Mouse (Mus musculus): ENCODE measurements around the gene Pgm1.

The Pgm1 gene

DNA sequence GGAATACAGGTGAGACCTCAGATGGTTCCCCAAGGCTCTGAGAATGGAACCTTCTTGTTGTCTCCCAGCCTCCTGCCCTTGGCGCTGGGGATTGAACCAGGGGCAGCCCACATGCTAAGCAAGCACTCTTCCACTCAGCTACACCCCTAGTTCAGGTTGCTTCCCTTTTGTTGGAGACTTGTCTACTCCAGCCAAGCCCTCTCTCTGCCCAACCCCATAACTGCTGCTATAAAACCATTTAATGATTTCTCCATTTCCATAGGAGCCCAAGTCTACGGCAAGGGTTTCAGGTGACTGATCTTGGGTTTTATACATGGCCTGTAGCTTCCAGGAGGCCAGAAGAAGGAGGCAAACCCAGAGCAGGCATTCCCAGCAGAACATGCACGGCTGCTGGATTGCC lies 98.6 kb downstream of the Pgm1 start:
- no peak for DNase-seq

DNA sequence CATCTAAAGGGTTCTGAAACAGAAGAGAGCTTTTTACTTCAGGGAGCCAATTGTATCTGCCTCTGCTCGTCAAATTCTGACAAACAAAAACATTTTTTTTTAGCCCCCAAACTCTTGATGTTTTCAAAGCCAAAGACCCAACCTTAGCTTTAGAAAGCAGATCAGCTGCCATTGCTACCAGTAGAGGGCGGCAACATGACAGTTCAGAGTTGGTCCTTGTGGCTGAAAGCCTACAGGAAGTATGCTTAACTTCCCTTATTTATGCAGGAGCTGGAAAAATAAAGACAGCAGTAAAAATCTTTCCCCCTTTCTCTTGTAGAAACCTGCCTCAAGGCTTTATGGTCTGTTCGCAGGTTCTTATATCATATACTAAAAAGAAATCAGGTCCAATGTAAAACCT lies 99.4 kb downstream of the Pgm1 start:
- DNase-seq = peak; percentile 77

DNA sequence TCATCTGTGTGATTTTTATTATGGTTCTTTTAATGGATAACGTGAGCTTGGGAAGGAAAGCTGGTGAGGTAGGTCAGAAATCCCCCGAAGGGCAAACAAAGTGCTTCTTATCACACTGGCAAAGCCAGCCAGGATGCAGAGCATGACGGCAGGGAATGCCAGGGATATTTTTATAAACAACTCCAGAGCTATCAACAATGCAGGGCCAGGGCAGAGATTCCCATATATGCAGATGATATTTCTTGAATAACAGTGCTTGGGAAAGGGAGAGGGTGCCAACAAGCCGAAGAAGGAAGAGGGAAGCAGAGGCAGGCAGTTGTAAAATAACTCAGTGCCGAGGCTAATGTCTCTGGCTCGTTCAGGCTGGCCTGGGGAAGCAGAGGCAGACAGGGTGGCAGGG lies 102.1 kb downstream of the Pgm1 start:
- DNase-seq = no peak

DNA sequence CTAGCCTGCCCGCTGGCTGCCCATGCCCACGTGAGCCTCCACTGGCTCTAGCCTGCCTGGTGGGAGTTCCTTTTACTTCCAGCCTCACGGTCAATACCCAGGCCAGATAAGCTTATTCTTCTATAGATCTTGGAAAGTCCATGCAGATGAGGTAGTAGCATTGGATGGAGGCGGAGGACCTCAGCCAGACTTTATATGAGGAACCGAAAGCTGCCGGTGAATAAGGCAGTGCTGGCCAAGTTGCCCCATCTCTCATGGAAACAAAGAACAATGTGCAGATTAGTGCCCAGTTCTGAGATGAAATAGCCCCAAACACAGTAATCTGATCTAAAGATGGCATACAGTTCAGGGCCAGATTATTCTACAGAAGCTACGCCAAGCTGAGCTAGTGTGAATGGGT lies 103.4 kb downstream of the Pgm1 start:
- DNase-seq = no peak

DNA sequence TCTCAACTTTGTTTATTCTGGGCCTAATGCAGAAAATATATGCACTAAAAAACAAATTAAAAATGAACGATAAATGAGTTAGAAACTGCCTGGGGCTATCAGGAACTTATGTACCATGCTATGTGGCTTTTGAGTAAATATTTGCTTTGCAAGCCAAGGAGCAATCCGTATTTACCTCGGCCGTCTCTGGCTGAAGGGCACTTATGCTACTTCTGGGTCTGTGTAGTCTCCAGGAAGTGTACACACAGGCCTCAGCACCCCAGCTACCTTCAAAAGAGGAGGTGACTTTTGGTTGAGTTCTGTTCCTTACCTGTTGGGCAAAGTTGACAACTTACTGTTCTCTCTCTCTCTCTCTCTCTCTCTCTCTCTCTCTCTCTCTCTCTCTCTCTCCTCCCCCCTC lies 104.7 kb downstream of the Pgm1 start:
- no peak for DNase-seq

DNA sequence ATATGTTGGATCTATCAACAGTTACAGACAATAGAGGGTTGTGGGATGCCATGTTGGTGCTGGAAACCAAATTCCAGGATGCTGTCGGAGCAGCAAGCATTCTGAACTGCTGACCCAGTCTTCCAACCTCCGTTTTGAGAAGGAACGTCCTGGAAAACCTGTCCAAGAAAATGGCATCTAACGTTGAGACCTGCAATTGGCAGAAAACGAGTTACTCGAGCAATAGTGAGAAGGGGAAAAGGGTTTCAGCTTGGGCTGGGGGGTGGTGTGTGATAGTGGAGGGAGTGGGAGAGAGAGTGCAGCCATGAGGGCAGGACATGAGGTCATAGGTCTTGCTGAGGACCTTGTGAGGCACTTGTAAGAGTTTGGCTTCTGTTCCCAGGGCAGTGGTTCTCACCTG lies 105.8 kb downstream of the Pgm1 start:
- no peak for DNase-seq

DNA sequence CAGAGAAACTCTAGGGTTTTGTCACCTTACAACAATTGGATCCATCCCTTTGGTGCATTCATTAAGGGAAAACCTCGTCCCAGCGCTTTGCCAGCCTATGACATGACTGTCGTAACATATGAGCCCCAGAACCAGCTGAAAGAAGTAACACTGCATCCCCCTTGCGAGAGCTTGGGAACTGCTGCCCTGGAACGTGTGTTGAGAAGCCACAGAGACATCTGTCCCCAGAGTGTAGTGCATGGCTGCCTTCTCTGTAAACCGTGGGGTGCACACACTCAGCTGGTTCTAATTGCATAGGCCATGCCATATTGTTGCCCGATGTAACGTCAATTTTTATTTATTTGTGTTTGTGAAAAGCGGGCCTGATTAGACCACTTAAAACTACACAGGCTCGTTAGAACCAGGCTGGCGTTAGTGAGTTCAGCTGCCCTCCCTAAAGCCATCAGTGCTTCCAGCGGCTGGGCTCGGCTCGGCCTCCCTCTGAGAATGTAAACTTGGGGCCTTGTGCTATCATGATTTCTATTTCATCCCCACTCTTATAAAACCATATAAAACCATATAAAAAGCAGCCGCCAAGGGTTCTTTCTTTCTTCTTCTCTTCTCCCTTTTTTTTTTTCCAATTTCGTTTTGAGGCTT lies 106.8 kb downstream of the Pgm1 start:
- DNase-seq = no peak

Data from cerebellum, adult 9-10 months (tissue).